Mouse (Mus musculus): ENCODE data around the gene Cacna1b.

GRCm38 (mm10) chr2:24677629-24678028 is 85.3 kb downstream of the Cacna1b start:
- TF ChIP-seq CTCF (IDR thresholded peaks at IDR 0.05) (no peak), EP300 (IDR thresholded peaks at IDR 0.05) (no peak)

All from lung, postnatal 0 days (tissue).